ENCODE assay signal across 8 mouse cellular contexts in the genomic region with DNA sequence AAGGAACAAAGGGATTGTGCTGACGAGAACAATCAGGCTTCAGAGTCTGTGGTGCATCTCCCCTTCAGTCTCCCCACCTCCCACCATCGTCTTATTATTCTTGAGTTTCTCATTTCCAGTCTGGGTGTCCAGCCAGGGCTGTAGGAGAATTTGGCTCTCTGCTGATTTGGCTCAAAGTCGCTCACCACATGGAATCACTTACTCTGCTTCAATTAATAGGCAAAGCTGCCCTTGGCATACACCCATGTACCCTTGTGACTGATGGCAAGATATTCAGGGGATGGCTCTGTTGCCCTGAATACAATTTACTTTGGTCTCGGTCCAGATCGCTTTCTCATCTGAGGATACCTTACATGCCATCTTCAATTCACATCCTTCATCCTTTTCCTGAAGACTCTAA. TPM values are rescaled to one million over a fixed set of nuclear protein-coding genes. Genes with fewer than 3 reads are reported as not detected.
DNase-seq lines count a peak whose midpoint lies in the region; ATAC-seq and TF ChIP-seq lines count a peak whose summit lies in the region.

No protein-coding gene starts in this region.

- no peak overlapping the region for H3K4me3 ChIP-seq in liver, embryonic 11.5 days (ENCODE audit: low read depth, low read length)
- H3K4me3 ChIP-seq in liver, postnatal 0 days (ENCODE audit: low read depth, low read length): no peak overlapping the region
- H3K4me3 ChIP-seq in embryonic facial prominence, embryonic 10.5 days: peak overlapping the region; percentile 95
- H3K4me3 ChIP-seq in hindbrain, embryonic 12.5 days: peak overlapping the region; percentile 94
- peak overlapping the region; percentile 83 for H3K4me3 ChIP-seq in neural tube, embryonic 14.5 days (ENCODE audit: low read depth, low read length)
- no peak overlapping the region for H3K4me3 ChIP-seq in lung, adult 2 months (replicated peaks; ENCODE audit: extremely low read depth, low read depth, low read length)

- no peak for TF ChIP-seq POLR2A in lung, adult 2 months (IDR thresholded peaks at IDR 0.05; ENCODE audit: borderline replicate concordance, extremely low read depth, low read depth, low read length)

- H3K27ac ChIP-seq in liver, embryonic 11.5 days (ENCODE audit: low read depth, low read length): no peak overlapping the region
- H3K27ac ChIP-seq in liver, postnatal 0 days (ENCODE audit: low read depth): no peak overlapping the region
- 0 out of 2 replicates have a peak overlapping the region, but pooled peaks have one; percentile 96 for H3K27ac ChIP-seq in embryonic facial prominence, embryonic 10.5 days (replicated peaks)
- H3K27ac ChIP-seq in hindbrain, embryonic 12.5 days: peak overlapping the region; percentile 25; the same call in 1 of the 2 replicates
- peak overlapping the region; percentile 41; the same call in 1 of the 2 replicates for H3K27ac ChIP-seq in neural tube, embryonic 14.5 days (ENCODE audit: low read depth, low read length)

- H3K9ac ChIP-seq in liver, embryonic 11.5 days (ENCODE audit: low read depth, low read length): no peak overlapping the region
- H3K9ac ChIP-seq in liver, postnatal 0 days (replicated peaks): no peak overlapping the region
- peak overlapping the region; percentile 97 for H3K9ac ChIP-seq in hindbrain, embryonic 12.5 days
- H3K9ac ChIP-seq in neural tube, embryonic 14.5 days (replicated peaks; ENCODE audit: low read depth, low read length): peak overlapping the region; percentile 94

- H3K27me3 ChIP-seq in liver, embryonic 11.5 days (replicated peaks; ENCODE audit: control insufficient read depth, insufficient read depth, low read length): peaks cover 14% of the 10 kb centered on the region
- H3K27me3 ChIP-seq in liver, postnatal 0 days (ENCODE audit: insufficient read depth, low read length): peaks cover 32% of the 10 kb centered on the region
- peaks cover 18% of the 10 kb centered on the region for H3K27me3 ChIP-seq in embryonic facial prominence, embryonic 10.5 days (replicated peaks; ENCODE audit: low read depth, poor library complexity, severe bottlenecking)
- peaks cover 7% of the 10 kb centered on the region for H3K27me3 ChIP-seq in hindbrain, embryonic 12.5 days
- H3K27me3 ChIP-seq in neural tube, embryonic 14.5 days (ENCODE audit: control insufficient read depth, insufficient read depth, low read length): no peaks in the 10 kb centered on the region

- no peak for TF ChIP-seq EP300 in liver, postnatal 0 days (IDR thresholded peaks at IDR 0.05; ENCODE audit: low read depth)

- peaks cover 10% of the 10 kb centered on the region; the same call in 1 of the 2 replicates for H3K4me1 ChIP-seq in liver, embryonic 11.5 days (replicated peaks; ENCODE audit: control insufficient read depth, insufficient read depth, low read length)
- peaks cover 1% of the 10 kb centered on the region; the same call in 1 of the 2 replicates for H3K4me1 ChIP-seq in liver, postnatal 0 days (ENCODE audit: insufficient read depth)
- peaks cover 51% of the 10 kb centered on the region for H3K4me1 ChIP-seq in embryonic facial prominence, embryonic 10.5 days
- H3K4me1 ChIP-seq in hindbrain, embryonic 12.5 days: peaks cover 48% of the 10 kb centered on the region
- H3K4me1 ChIP-seq in neural tube, embryonic 14.5 days (ENCODE audit: control insufficient read depth, insufficient read depth, low read length): peaks cover 42% of the 10 kb centered on the region
- 0 out of 2 replicates have a peak, but pooled peaks cover 2% of the 10 kb centered on the region for H3K4me1 ChIP-seq in lung, adult 2 months (ENCODE audit: control insufficient read depth, insufficient read depth, low read length)

- intact Hi-C loops in left cerebral cortex, postnatal 14 days (cut with DNase I): no loop called here

- WGBS in liver, embryonic 11.5 days: 76% methylated on average over 5 of the region's 5 CpGs
- 67% methylated on average over 5 of the region's 5 CpGs for WGBS in liver, postnatal 0 days (ENCODE audit: insufficient replicate concordance)
- WGBS in embryonic facial prominence, embryonic 10.5 days: 63% methylated on average over 5 of the region's 5 CpGs
- WGBS in hindbrain, embryonic 12.5 days: 44% methylated on average over 5 of the region's 5 CpGs
- WGBS in neural tube, embryonic 14.5 days: 39% methylated on average over 5 of the region's 5 CpGs
- WGBS in lung, adult 2 months: 53% methylated on average over 5 of the region's 5 CpGs

- no peaks in the 10 kb centered on the region for H3K9me3 ChIP-seq in liver, embryonic 11.5 days (ENCODE audit: control insufficient read depth, low read length)
- no peaks in the 10 kb centered on the region for H3K9me3 ChIP-seq in liver, postnatal 0 days (ENCODE audit: low read length)
- no peaks in the 10 kb centered on the region for H3K9me3 ChIP-seq in embryonic facial prominence, embryonic 10.5 days
- H3K9me3 ChIP-seq in hindbrain, embryonic 12.5 days (replicated peaks): no peaks in the 10 kb centered on the region
- no peaks in the 10 kb centered on the region for H3K9me3 ChIP-seq in neural tube, embryonic 14.5 days (ENCODE audit: control insufficient read depth, low read length)

- H3K4me2 ChIP-seq in liver, embryonic 11.5 days: peak overlapping the region; percentile 92
- H3K4me2 ChIP-seq in liver, postnatal 0 days (ENCODE audit: low read depth, low read length): no peak overlapping the region
- peak overlapping the region; percentile 75 for H3K4me2 ChIP-seq in hindbrain, embryonic 12.5 days (replicated peaks)
- H3K4me2 ChIP-seq in neural tube, embryonic 14.5 days (ENCODE audit: low read depth, low read length): peak overlapping the region; percentile 72

- DNase-seq in liver, embryonic 11.5 days (ENCODE audit: low spot score): no peak
- no peak for DNase-seq in liver, postnatal 0 days
- DNase-seq in embryonic facial prominence, embryonic 10.5 days (ENCODE audit: low spot score): no peak
- no peak for DNase-seq in left cerebral cortex, postnatal 14 days (ENCODE audit: low spot score in 2 of 2)
- DNase-seq in lung, adult 2 months: no peak
- no peak for DNase-seq in gastrocnemius, adult 8-10 months (ENCODE audit: low spot score in 2 of 2)

- no peak for ATAC-seq in liver, embryonic 11.5 days (replicated peaks; ENCODE audit: low FRiP score)
- no peak for ATAC-seq in liver, postnatal 0 days
- ATAC-seq in hindbrain, embryonic 12.5 days (ENCODE audit: low FRiP score): no peak
- no peak for ATAC-seq in neural tube, embryonic 14.5 days (ENCODE audit: low read depth)

- no peaks in the 10 kb centered on the region for H3K36me3 ChIP-seq in liver, embryonic 11.5 days (ENCODE audit: control insufficient read depth, insufficient read depth, low read length)
- H3K36me3 ChIP-seq in liver, postnatal 0 days (replicated peaks; ENCODE audit: insufficient read depth, low read length): no peaks in the 10 kb centered on the region
- peaks cover 36% of the 10 kb centered on the region for H3K36me3 ChIP-seq in embryonic facial prominence, embryonic 10.5 days (replicated peaks)
- peaks cover 7% of the 10 kb centered on the region; the same call in 1 of the 2 replicates for H3K36me3 ChIP-seq in hindbrain, embryonic 12.5 days
- H3K36me3 ChIP-seq in neural tube, embryonic 14.5 days (ENCODE audit: control insufficient read depth, insufficient read depth, low read length): no peaks in the 10 kb centered on the region

- TF ChIP-seq CTCF in liver, postnatal 0 days (IDR thresholded peaks at IDR 0.05; ENCODE audit: low read depth): no peak
- no peak for TF ChIP-seq CTCF in lung, adult 2 months (IDR thresholded peaks at IDR 0.05; ENCODE audit: insufficient read depth, low read length)

RNA-seq across cellular contexts. Expression of a gene that starts 2.4 kb away (rescaled TPM):
- polyA plus RNA-seq in liver, embryonic 11.5 days (2014; fragmentation: Nextera tagmentation; extraction: Ambion mirVana): 2.6 and 3.1 TPM in 2 replicates
- 0.45 and 0.54 TPM in 2 replicates for polyA plus RNA-seq in liver, postnatal 0 days (2015; fragmentation: Nextera tagmentation; extraction: Ambion mirVana)
- polyA plus RNA-seq in embryonic facial prominence, embryonic 10.5 days (2016; fragmentation: Nextera tagmentation; extraction: Ambion mirVana): 5.2 and 5.6 TPM in 2 replicates
- polyA plus RNA-seq in hindbrain, embryonic 12.5 days (2016; fragmentation: Nextera tagmentation; extraction: Ambion mirVana): 6.6 and 7.3 TPM in 2 replicates
- polyA plus RNA-seq in neural tube, embryonic 14.5 days (2014; fragmentation: Nextera tagmentation; extraction: Ambion mirVana): 7.4 and 7.6 TPM in 2 replicates
- total RNA-seq in left cerebral cortex, postnatal 14 days (2021): 10 to 100 TPM; 22.1 to 24.8 TPM
- 20.6 and 34.4 TPM in 2 replicates for polyA plus RNA-seq in lung, adult 2 months (2012; rRNA removed)
- 1 to 10 TPM; 3.5 to 6.8 (median 4.4) TPM for total RNA-seq in gastrocnemius, adult 8-10 months (2022)

RNA-seq across cellular contexts. Expression of a gene that starts 6.9 kb away (rescaled TPM):
- polyA plus RNA-seq in liver, embryonic 11.5 days (2014; fragmentation: Nextera tagmentation; extraction: Ambion mirVana): 0.71 and 1.1 TPM in 2 replicates
- polyA plus RNA-seq in liver, postnatal 0 days (2015; fragmentation: Nextera tagmentation; extraction: Ambion mirVana): not detected in 2 replicates
- 0.66 and 0.99 TPM in 2 replicates for polyA plus RNA-seq in embryonic facial prominence, embryonic 10.5 days (2016; fragmentation: Nextera tagmentation; extraction: Ambion mirVana)
- polyA plus RNA-seq in hindbrain, embryonic 12.5 days (2016; fragmentation: Nextera tagmentation; extraction: Ambion mirVana): 4.6 and 5.1 TPM in 2 replicates
- 18.6 and 21.0 TPM in 2 replicates for polyA plus RNA-seq in neural tube, embryonic 14.5 days (2014; fragmentation: Nextera tagmentation; extraction: Ambion mirVana)
- 10 to 100 TPM; 69.9 to 72.6 TPM for total RNA-seq in left cerebral cortex, postnatal 14 days (2021)
- polyA plus RNA-seq in lung, adult 2 months (2012; rRNA removed): 0.27 and 0.44 TPM in 2 replicates
- 1 to 10 TPM in 2 of 4 experiments, under 1 TPM in 2; 0.64 to 1.6 (median 1.1) TPM for total RNA-seq in gastrocnemius, adult 8-10 months (2022)

RNA-seq across cellular contexts. Expression of a gene that starts 9.3 kb away (rescaled TPM):
- 18.6 and 21.5 TPM in 2 replicates for polyA plus RNA-seq in liver, embryonic 11.5 days (2014; fragmentation: Nextera tagmentation; extraction: Ambion mirVana)
- polyA plus RNA-seq in liver, postnatal 0 days (2015; fragmentation: Nextera tagmentation; extraction: Ambion mirVana): 12.9 and 14.7 TPM in 2 replicates
- polyA plus RNA-seq in embryonic facial prominence, embryonic 10.5 days (2016; fragmentation: Nextera tagmentation; extraction: Ambion mirVana): 30.0 and 33.1 TPM in 2 replicates
- 40.0 and 42.3 TPM in 2 replicates for polyA plus RNA-seq in hindbrain, embryonic 12.5 days (2016; fragmentation: Nextera tagmentation; extraction: Ambion mirVana)
- 20.5 and 22.9 TPM in 2 replicates for polyA plus RNA-seq in neural tube, embryonic 14.5 days (2014; fragmentation: Nextera tagmentation; extraction: Ambion mirVana)
- total RNA-seq in left cerebral cortex, postnatal 14 days (2021): 10 to 100 TPM; 26.6 to 29.7 TPM
- 18.3 and 21.3 TPM in 2 replicates for polyA plus RNA-seq in lung, adult 2 months (2012; rRNA removed)
- total RNA-seq in gastrocnemius, adult 8-10 months (2022): 10 to 100 TPM; 39.8 to 59.8 (median 51.8) TPM

RNA-seq across cellular contexts. Expression of a gene that starts 26.4 kb away (rescaled TPM):
- 176 and 196 TPM in 2 replicates for polyA plus RNA-seq in liver, embryonic 11.5 days (2014; fragmentation: Nextera tagmentation; extraction: Ambion mirVana)
- 54.6 and 56.5 TPM in 2 replicates for polyA plus RNA-seq in liver, postnatal 0 days (2015; fragmentation: Nextera tagmentation; extraction: Ambion mirVana)
- polyA plus RNA-seq in embryonic facial prominence, embryonic 10.5 days (2016; fragmentation: Nextera tagmentation; extraction: Ambion mirVana): 242 and 244 TPM in 2 replicates
- polyA plus RNA-seq in hindbrain, embryonic 12.5 days (2016; fragmentation: Nextera tagmentation; extraction: Ambion mirVana): 142 and 152 TPM in 2 replicates
- polyA plus RNA-seq in neural tube, embryonic 14.5 days (2014; fragmentation: Nextera tagmentation; extraction: Ambion mirVana): 115 and 117 TPM in 2 replicates
- 10 to 100 TPM; 40.1 to 41.5 TPM for total RNA-seq in left cerebral cortex, postnatal 14 days (2021)
- 5.0 and 12.2 TPM in 2 replicates for polyA plus RNA-seq in lung, adult 2 months (2012; rRNA removed)
- 10 to 100 TPM; 17.0 to 25.1 (median 22.7) TPM for total RNA-seq in gastrocnemius, adult 8-10 months (2022)

RNA-seq across cellular contexts. Expression of a gene that starts 26.5 kb away (rescaled TPM):
- 0.49 and 1.0 TPM in 2 replicates for polyA plus RNA-seq in liver, embryonic 11.5 days (2014; fragmentation: Nextera tagmentation; extraction: Ambion mirVana)
- not detected in 2 replicates for polyA plus RNA-seq in liver, postnatal 0 days (2015; fragmentation: Nextera tagmentation; extraction: Ambion mirVana)
- 1.6 and 1.9 TPM in 2 replicates for polyA plus RNA-seq in embryonic facial prominence, embryonic 10.5 days (2016; fragmentation: Nextera tagmentation; extraction: Ambion mirVana)
- 1.3 and 1.7 TPM in 2 replicates for polyA plus RNA-seq in hindbrain, embryonic 12.5 days (2016; fragmentation: Nextera tagmentation; extraction: Ambion mirVana)
- polyA plus RNA-seq in neural tube, embryonic 14.5 days (2014; fragmentation: Nextera tagmentation; extraction: Ambion mirVana): 0.90 and 1.2 TPM in 2 replicates
- not detected for total RNA-seq in left cerebral cortex, postnatal 14 days (2021)
- not detected in 2 replicates for polyA plus RNA-seq in lung, adult 2 months (2012; rRNA removed)
- 1 to 10 TPM in 3 of 4 experiments, not detected in 1; 1.2 to 1.5 (median 1.2) TPM for total RNA-seq in gastrocnemius, adult 8-10 months (2022)

Comparison
In these comparisons a context has a peak if more than half of its experiments do, and no peak if none do; other contexts are left out.
1. H3K27ac ChIP-seq: peak in embryonic facial prominence, embryonic 10.5 days (single experiment), hindbrain, embryonic 12.5 days (single experiment) and neural tube, embryonic 14.5 days (single experiment); none in liver, embryonic 11.5 days (single experiment) and liver, postnatal 0 days (single experiment).
2. H3K4me3 ChIP-seq: peak in embryonic facial prominence, embryonic 10.5 days (single experiment), hindbrain, embryonic 12.5 days (single experiment) and neural tube, embryonic 14.5 days (single experiment); none in liver, embryonic 11.5 days (single experiment), liver, postnatal 0 days (single experiment) and lung, adult 2 months (single experiment).
3. H3K9ac ChIP-seq: peak in hindbrain, embryonic 12.5 days (single experiment) and neural tube, embryonic 14.5 days (single experiment); none in liver, embryonic 11.5 days (single experiment) and liver, postnatal 0 days (single experiment).